Mouse (Mus musculus): ENCODE measurements around the gene Fap. TPM values are rescaled to one million over a fixed set of nuclear protein-coding genes. Genes with fewer than 3 reads are reported as not detected.

Fap gene
- total and polyA plus RNA-seq, 2 experiments from 2014 or later, result 0.86 to 3.3 TPM

- ATAC-seq, result no peak
- H3K4me2 ChIP-seq (ENCODE audit: low read depth), result no peak overlapping the region
- 75% methylated on average over 5 of the region's 5 CpGs for WGBS
Observed at GRCm38 (mm10) chr2:62548104-62548503, 25.8 kb downstream of the Fap start.

GRCm38 (mm10) chr2:62535483-62535882 lies 38.4 kb downstream of the Fap start:
- no peaks in the 10 kb centered on the region for H3K36me3 ChIP-seq (ENCODE audit: insufficient read depth)

More at GRCm38 (mm10) chr2:62548104-62548503, 25.8 kb downstream of the Fap start:
- Histone ChIP-seq H3K36me3 (ENCODE audit: insufficient read depth) (no peaks in the 10 kb centered on the region), H3K27me3 (ENCODE audit: insufficient read depth, low read length) (no peaks in the 10 kb centered on the region), H3K4me3 (ENCODE audit: low read depth, low read length) (no peak overlapping the region), H3K9ac (no peak overlapping the region), H3K4me1 (ENCODE audit: insufficient read depth) (no peaks in the 10 kb centered on the region), H3K9me3 (ENCODE audit: low read length) (no peaks in the 10 kb centered on the region), H3K27ac (ENCODE audit: low read depth, low read length) (no peak overlapping the region)
- no peak for TF ChIP-seq CTCF (IDR thresholded peaks at IDR 0.05; ENCODE audit: low read depth)
- peak; percentile 22 for DNase-seq

GRCm38 (mm10) chr2:62531065-62531464 lies 42.8 kb downstream of the Fap start:
- Histone ChIP-seq H3K36me3 (ENCODE audit: insufficient read depth) (no peaks in the 10 kb centered on the region), H3K4me3 (ENCODE audit: low read depth, low read length) (no peak overlapping the region), H3K27ac (ENCODE audit: low read depth, low read length) (no peak overlapping the region), H3K4me2 (ENCODE audit: low read depth) (no peak overlapping the region), H3K9me3 (ENCODE audit: low read length) (no peaks in the 10 kb centered on the region), H3K27me3 (ENCODE audit: insufficient read depth, low read length) (no peaks in the 10 kb centered on the region), H3K4me1 (ENCODE audit: insufficient read depth) (no peaks in the 10 kb centered on the region), H3K9ac (no peak overlapping the region)
- no peak for TF ChIP-seq CTCF (IDR thresholded peaks at IDR 0.05; ENCODE audit: low read depth)
- ATAC-seq (no peak), DNase-seq (no peak)
- 66% methylated on average over 1 of the region's 1 CpGs for WGBS

More at GRCm38 (mm10) chr2:62535483-62535882, 38.4 kb downstream of the Fap start:
- H3K9me3 ChIP-seq (ENCODE audit: low read length), result no peaks in the 10 kb centered on the region
- no peak overlapping the region for H3K9ac ChIP-seq
- no peaks in the 10 kb centered on the region for H3K27me3 ChIP-seq (ENCODE audit: insufficient read depth, low read length)
- no peak overlapping the region for H3K27ac ChIP-seq (ENCODE audit: low read depth, low read length)
- ATAC-seq (no peak), DNase-seq (no peak)
- no peak for TF ChIP-seq CTCF (IDR thresholded peaks at IDR 0.05; ENCODE audit: low read depth)
- H3K4me2 ChIP-seq (ENCODE audit: low read depth), result no peak overlapping the region
- no peaks in the 10 kb centered on the region for H3K4me1 ChIP-seq (ENCODE audit: insufficient read depth)
- 94% methylated on average over 8 of the region's 8 CpGs for WGBS
- no peak overlapping the region for H3K4me3 ChIP-seq (ENCODE audit: low read depth, low read length)

GRCm38 (mm10) chr2:62526399-62526798 lies 47.5 kb downstream of the Fap start:
- TF ChIP-seq CTCF (IDR thresholded peaks at IDR 0.05; ENCODE audit: low read depth), result no peak
- Histone ChIP-seq H3K9me3 (ENCODE audit: low read length) (no peaks in the 10 kb centered on the region), H3K9ac (no peak overlapping the region), H3K36me3 (ENCODE audit: insufficient read depth) (no peaks in the 10 kb centered on the region), H3K27me3 (ENCODE audit: insufficient read depth, low read length) (no peaks in the 10 kb centered on the region), H3K4me3 (ENCODE audit: low read depth, low read length) (no peak overlapping the region), H3K4me1 (ENCODE audit: insufficient read depth) (no peaks in the 10 kb centered on the region), H3K4me2 (ENCODE audit: low read depth) (no peak overlapping the region), H3K27ac (ENCODE audit: low read depth, low read length) (no peak overlapping the region)
- ATAC-seq (no peak), DNase-seq (no peak)
- WGBS, result 92% methylated on average over 9 of the region's 9 CpGs

GRCm38 (mm10) chr2:62517790-62518189 lies 56.1 kb downstream of the Fap start:
- H3K4me3 ChIP-seq (ENCODE audit: low read depth, low read length), result no peak overlapping the region
- 61% methylated on average over 2 of the region's 2 CpGs for WGBS

GRCm38 (mm10) chr2:62514477-62514876 lies 59.4 kb downstream of the Fap start:
- Histone ChIP-seq H3K27ac (ENCODE audit: low read depth, low read length) (no peak overlapping the region), H3K4me3 (ENCODE audit: low read depth, low read length) (no peak overlapping the region), H3K36me3 (ENCODE audit: insufficient read depth) (no peaks in the 10 kb centered on the region), H3K4me1 (ENCODE audit: insufficient read depth) (no peaks in the 10 kb centered on the region), H3K9me3 (ENCODE audit: low read length) (no peaks in the 10 kb centered on the region), H3K27me3 (ENCODE audit: insufficient read depth, low read length) (no peaks in the 10 kb centered on the region), H3K9ac (no peak overlapping the region), H3K4me2 (ENCODE audit: low read depth) (no peak overlapping the region)
- 69% methylated on average over 6 of the region's 6 CpGs for WGBS
- DNase-seq (no peak), ATAC-seq (no peak)
- TF ChIP-seq CTCF (IDR thresholded peaks at IDR 0.05; ENCODE audit: low read depth), result no peak

More at GRCm38 (mm10) chr2:62517790-62518189, 56.1 kb downstream of the Fap start:
- Histone ChIP-seq H3K9me3 (ENCODE audit: low read length) (no peaks in the 10 kb centered on the region), H3K27me3 (ENCODE audit: insufficient read depth, low read length) (no peaks in the 10 kb centered on the region), H3K9ac (no peak overlapping the region), H3K4me2 (ENCODE audit: low read depth) (no peak overlapping the region), H3K27ac (ENCODE audit: low read depth, low read length) (no peak overlapping the region), H3K36me3 (ENCODE audit: insufficient read depth) (no peaks in the 10 kb centered on the region), H3K4me1 (ENCODE audit: insufficient read depth) (no peaks in the 10 kb centered on the region)
- ATAC-seq (no peak), DNase-seq (no peak)
- no peak for TF ChIP-seq CTCF (IDR thresholded peaks at IDR 0.05; ENCODE audit: low read depth)

GRCm38 (mm10) chr2:62513477-62513876 lies 60.4 kb downstream of the Fap start:
- no peak overlapping the region for H3K4me2 ChIP-seq (ENCODE audit: low read depth)
- no peaks in the 10 kb centered on the region for H3K27me3 ChIP-seq (ENCODE audit: insufficient read depth, low read length)
- H3K9me3 ChIP-seq (ENCODE audit: low read length), result no peaks in the 10 kb centered on the region
- TF ChIP-seq CTCF (IDR thresholded peaks at IDR 0.05; ENCODE audit: low read depth), result no peak
- H3K36me3 ChIP-seq (ENCODE audit: insufficient read depth), result no peaks in the 10 kb centered on the region
- no peak overlapping the region for H3K4me3 ChIP-seq (ENCODE audit: low read depth, low read length)
- WGBS, result 67% methylated on average over 15 of the region's 15 CpGs
- DNase-seq (peak; percentile 82), ATAC-seq (peak; percentile 74)
- H3K27ac ChIP-seq (ENCODE audit: low read depth, low read length), result no peak overlapping the region
- no peak overlapping the region for H3K9ac ChIP-seq
- no peaks in the 10 kb centered on the region for H3K4me1 ChIP-seq (ENCODE audit: insufficient read depth)

Measured in forebrain, postnatal 0 days (tissue).